Mouse (Mus musculus) lung, embryonic 14.5 days (tissue): ENCODE measurements at regions not wholly inside any gene's neighbourhood (a gene's known extent, or its start where the extent isn't known, plus 50 kb on each side); places are given as distances from the start of the nearest gene placed in this dataset.

ENCODE experiments used
- ATAC-seq: fragments of 200-750 bp; cut with Nextera tagmentation; 2 replicates; pipeline ENCODE4 v1.8.0; 2017; ENCODE audit warnings: mild to moderate bottlenecking, moderate TSS enrichment, moderate library complexity; ENCODE audit not compliant: insufficient read depth
- DNase-seq: peaks from one replicate; pipeline ENCODE4 v3.0.0-alpha.2; 2015
- H3K27ac ChIP-seq: fragments of 300-500 bp; sonication (generic); 2 replicates; pipeline ENCODE4 v1.5.1; 2014; ENCODE audit warnings: low read depth, mild to moderate bottlenecking, moderate library complexity
- H3K27me3 ChIP-seq: fragments of 300-500 bp; sonication (generic); 2 replicates; pipeline ENCODE4 v1.6.1; 2014; ENCODE audit warnings: low read length, control low read depth; ENCODE audit not compliant: insufficient read depth
- H3K36me3 ChIP-seq: fragments of 300-500 bp; sonication (generic); 2 replicates; pipeline ENCODE4 v1.6.1; 2014; ENCODE audit warnings: control low read depth; ENCODE audit not compliant: insufficient read depth
- H3K4me1 ChIP-seq: fragments of 300-500 bp; sonication (generic); 2 replicates; pipeline ENCODE4 v1.6.1; 2014; ENCODE audit warnings: antibody characterized with exemption, control low read depth; ENCODE audit not compliant: insufficient read depth
- H3K4me2 ChIP-seq: fragments of 300-500 bp; sonication (generic); 2 replicates; pipeline ENCODE4 v1.6.1; 2014; ENCODE audit warnings: mild to moderate bottlenecking
- H3K4me3 ChIP-seq: fragments of 300-500 bp; sonication (generic); 2 replicates; pipeline ENCODE4 v1.5.1; 2014; ENCODE audit warnings: low read depth, low read length
- H3K9ac ChIP-seq: fragments of 300-500 bp; sonication (generic); 2 replicates; pipeline ENCODE4 v1.6.1; 2014
- H3K9me3 ChIP-seq: fragments of 300-500 bp; sonication (generic); 2 replicates; pipeline ENCODE4 v1.6.1; 2016; ENCODE audit warnings: low read depth, low read length, control low read depth
- CTCF ChIP-seq: IDR thresholded peaks from 2 replicates; pipeline ENCODE4 v1.5.1; 2016; ENCODE audit warnings: antibody characterized with exemption, low read depth
- WGBS: fragments of 180-500 bp; shearing (Covaris S2); extraction: QIAGEN DNeasy Blood & Tissue Kit; methylation state at CpG from one replicate; pipeline ENCODE4 v1.1.7; 2014; 5-methylcytosine and 5-hydroxymethylcytosine counted together

- Histone ChIP-seq H3K9me3 (peaks cover 6% of the 10 kb centered on the region; the same call in 1 of the 2 replicates), H3K36me3 (no peaks in the 10 kb centered on the region), H3K4me1 (no peaks in the 10 kb centered on the region), H3K9ac (no peak overlapping the region), H3K27me3 (no peaks in the 10 kb centered on the region), H3K27ac (no peak overlapping the region), H3K4me2 (no peak overlapping the region), H3K4me3 (no peak overlapping the region)
- no peak for TF ChIP-seq CTCF
- no peak for DNase-seq
- 80% methylated on average over 3 of the region's 3 CpGs for WGBS
- no peak for ATAC-seq
These were observed 104.7 kb upstream of the Zfp703 start for GRCm38 (mm10) chr8:26872382-26872781.

GRCm38 (mm10) chr8:26872815-26873214 lies 104.3 kb upstream of the Zfp703 start:
- no peak for ATAC-seq
- Histone ChIP-seq H3K9me3 (peaks cover 6% of the 10 kb centered on the region; the same call in 1 of the 2 replicates), H3K36me3 (no peaks in the 10 kb centered on the region), H3K4me1 (no peaks in the 10 kb centered on the region), H3K9ac (no peak overlapping the region), H3K27ac (no peak overlapping the region), H3K4me2 (no peak overlapping the region), H3K27me3 (no peaks in the 10 kb centered on the region), H3K4me3 (no peak overlapping the region)
- no peak for TF ChIP-seq CTCF
- WGBS, result 43% methylated on average over 8 of the region's 8 CpGs
- DNase-seq, result no peak

- no peak overlapping the region for H3K4me3 ChIP-seq
- ATAC-seq (no peak), DNase-seq (peak; percentile 41)
- H3K4me1 ChIP-seq, result no peaks in the 10 kb centered on the region; the same call in 1 of the 2 replicates
- no peak overlapping the region for H3K9ac ChIP-seq
- no peaks in the 10 kb centered on the region for H3K36me3 ChIP-seq
- H3K27ac ChIP-seq, result no peak overlapping the region
- H3K4me2 ChIP-seq, result no peak overlapping the region
- WGBS, result 69% methylated on average over 7 of the region's 7 CpGs
- no peaks in the 10 kb centered on the region for H3K9me3 ChIP-seq
- no peaks in the 10 kb centered on the region; the same call in 1 of the 2 replicates for H3K27me3 ChIP-seq
- TF ChIP-seq CTCF, result no peak
These were observed 96.9 kb upstream of the Zfp703 start for GRCm38 (mm10) chr8:26880177-26880576.

- ATAC-seq, result no peak
- H3K4me2 ChIP-seq, result no peak overlapping the region
- WGBS, result 79% methylated on average over 7 of the region's 7 CpGs
These were observed 95.6 kb upstream of the Zfp703 start for GRCm38 (mm10) chr8:26881268-26882120.

GRCm38 (mm10) chr8:26882616-26883015 lies 94.5 kb upstream of the Zfp703 start:
- Histone ChIP-seq H3K36me3 (no peaks in the 10 kb centered on the region), H3K4me3 (no peak overlapping the region), H3K4me2 (no peak overlapping the region), H3K4me1 (no peaks in the 10 kb centered on the region; the same call in 1 of the 2 replicates), H3K27me3 (no peaks in the 10 kb centered on the region; the same call in 1 of the 2 replicates), H3K9ac (no peak overlapping the region), H3K9me3 (no peaks in the 10 kb centered on the region), H3K27ac (no peak overlapping the region)
- TF ChIP-seq CTCF, result no peak
- 54% methylated on average over 5 of the region's 5 CpGs for WGBS
- ATAC-seq, result no peak
- DNase-seq, result no peak

More at GRCm38 (mm10) chr8:26881268-26882120, 95.6 kb upstream of the Zfp703 start:
- Histone ChIP-seq H3K9me3 (no peaks in the 10 kb centered on the region), H3K4me1 (no peaks in the 10 kb centered on the region; the same call in 1 of the 2 replicates), H3K27me3 (no peaks in the 10 kb centered on the region; the same call in 1 of the 2 replicates), H3K36me3 (no peaks in the 10 kb centered on the region), H3K4me3 (no peak overlapping the region), H3K27ac (no peak overlapping the region), H3K9ac (no peak overlapping the region)
- no peak for DNase-seq
- no peak for TF ChIP-seq CTCF

GRCm38 (mm10) chr8:26883285-26883684 lies 93.8 kb upstream of the Zfp703 start:
- ATAC-seq, result no peak
- H3K27me3 ChIP-seq, result no peaks in the 10 kb centered on the region; the same call in 1 of the 2 replicates
- no peak overlapping the region for H3K4me2 ChIP-seq
- no peaks in the 10 kb centered on the region for H3K9me3 ChIP-seq
- no peak overlapping the region for H3K4me3 ChIP-seq
- no peak overlapping the region for H3K27ac ChIP-seq
- no peak overlapping the region for H3K9ac ChIP-seq
- 79% methylated on average over 5 of the region's 5 CpGs for WGBS
- no peak for DNase-seq
- H3K36me3 ChIP-seq, result no peaks in the 10 kb centered on the region
- no peak for TF ChIP-seq CTCF
- no peaks in the 10 kb centered on the region; the same call in 1 of the 2 replicates for H3K4me1 ChIP-seq

- no peak overlapping the region for H3K4me2 ChIP-seq
- H3K4me3 ChIP-seq, result no peak overlapping the region
- H3K36me3 ChIP-seq, result no peaks in the 10 kb centered on the region
- ATAC-seq (no peak), DNase-seq (no peak)
- H3K27ac ChIP-seq, result no peak overlapping the region
- H3K4me1 ChIP-seq, result no peaks in the 10 kb centered on the region; the same call in 1 of the 2 replicates
- no peaks in the 10 kb centered on the region; the same call in 1 of the 2 replicates for H3K27me3 ChIP-seq
- TF ChIP-seq CTCF, result no peak
- no peaks in the 10 kb centered on the region for H3K9me3 ChIP-seq
- no peak overlapping the region for H3K9ac ChIP-seq
- 52% methylated on average over 6 of the region's 6 CpGs for WGBS
These were observed 93.4 kb upstream of the Zfp703 start for GRCm38 (mm10) chr8:26883770-26884169.
